Mouse (Mus musculus): ENCODE results near the gene Lgals3. TPM values are rescaled to one million over a fixed set of nuclear protein-coding genes. Genes with fewer than 3 reads are reported as not detected.
"Not testable (repeated sequence)": the region's sequence is repeated elsewhere in the genome, so short reads cannot be mapped to it uniquely, and the experiment has no call there.

The Lgals3 gene
- polyA plus RNA-seq (2015; fragmentation: Nextera tagmentation; extraction: Ambion mirVana), result 2.0 TPM in 2 replicates

GRCm38 (mm10) chr14:47367461-47367860 lies at the start of gene Lgals3:
Gene Lgals3 (plus strand): TSS chr14:47367751.
- peaks cover 13% of the 10 kb centered on the region for H3K27me3 ChIP-seq
- H3K4me2 ChIP-seq, result no peak within 1 kb of the TSS
- no peak within 1 kb of the TSS for H3K9ac ChIP-seq
- H3K4me3 ChIP-seq, result no peak within 1 kb of the TSS
- no peaks in the 10 kb centered on the region for H3K9me3 ChIP-seq
- H3K27ac ChIP-seq (replicated peaks), result 0 out of 2 replicates have a peak within 1 kb of the TSS, but pooled peaks have one; percentile 54
- ATAC-seq (ENCODE audit: low read depth), result peak; percentile 87
- no peaks in the 10 kb centered on the region for H3K36me3 ChIP-seq
- H3K4me1 ChIP-seq (replicated peaks), result peaks cover 22% of the 10 kb centered on the region
- WGBS, result 50% methylated on average over 9 of the region's 9 CpGs

DNA sequence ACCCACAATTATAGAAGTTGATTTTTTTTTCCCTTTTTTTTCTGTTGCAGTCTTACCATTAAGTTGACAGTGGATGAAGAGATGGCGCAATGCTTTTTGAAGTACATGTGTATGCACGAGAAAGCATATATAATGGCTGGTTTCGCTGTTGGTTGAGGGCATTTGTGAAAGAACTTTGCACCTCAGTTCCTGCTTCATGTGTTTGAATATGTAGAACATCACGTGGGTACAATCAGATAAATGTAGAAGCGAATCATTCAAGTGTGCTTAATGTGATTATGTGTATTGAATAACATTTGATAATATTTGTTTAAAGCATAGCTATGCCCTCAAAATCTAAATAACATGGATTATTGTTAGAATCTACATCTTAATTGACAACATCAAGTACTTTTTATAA lies 48.2 kb upstream of the Lgals3 start:
- H3K36me3 ChIP-seq, result peaks cover 50% of the 10 kb centered on the region
- no peaks in the 10 kb centered on the region for H3K27me3 ChIP-seq
- no peak overlapping the region for H3K27ac ChIP-seq (replicated peaks)
- H3K9ac ChIP-seq, result no peak overlapping the region
- H3K9me3 ChIP-seq, result no peaks in the 10 kb centered on the region
- no peak overlapping the region for H3K4me3 ChIP-seq
- ATAC-seq (ENCODE audit: low read depth), result no peak
- WGBS, result 97% methylated on average over 5 of the region's 5 CpGs
- no peaks in the 10 kb centered on the region for H3K4me1 ChIP-seq (replicated peaks)
- no peak overlapping the region for H3K4me2 ChIP-seq

- H3K4me1 ChIP-seq (replicated peaks); H3K27ac ChIP-seq (replicated peaks); H3K4me2 ChIP-seq; H3K4me3 ChIP-seq; H3K9ac ChIP-seq; H3K27me3 ChIP-seq; ATAC-seq (ENCODE audit: low read depth); H3K9me3 ChIP-seq: not testable (repeated sequence)
- peaks cover 45% of the 10 kb centered on the region for H3K36me3 ChIP-seq
- 93% methylated on average over 7 of the region's 8 CpGs for WGBS
Measured at GRCm38 (mm10) chr14:47321581-47321980, 46.0 kb upstream of the Lgals3 start.

DNA sequence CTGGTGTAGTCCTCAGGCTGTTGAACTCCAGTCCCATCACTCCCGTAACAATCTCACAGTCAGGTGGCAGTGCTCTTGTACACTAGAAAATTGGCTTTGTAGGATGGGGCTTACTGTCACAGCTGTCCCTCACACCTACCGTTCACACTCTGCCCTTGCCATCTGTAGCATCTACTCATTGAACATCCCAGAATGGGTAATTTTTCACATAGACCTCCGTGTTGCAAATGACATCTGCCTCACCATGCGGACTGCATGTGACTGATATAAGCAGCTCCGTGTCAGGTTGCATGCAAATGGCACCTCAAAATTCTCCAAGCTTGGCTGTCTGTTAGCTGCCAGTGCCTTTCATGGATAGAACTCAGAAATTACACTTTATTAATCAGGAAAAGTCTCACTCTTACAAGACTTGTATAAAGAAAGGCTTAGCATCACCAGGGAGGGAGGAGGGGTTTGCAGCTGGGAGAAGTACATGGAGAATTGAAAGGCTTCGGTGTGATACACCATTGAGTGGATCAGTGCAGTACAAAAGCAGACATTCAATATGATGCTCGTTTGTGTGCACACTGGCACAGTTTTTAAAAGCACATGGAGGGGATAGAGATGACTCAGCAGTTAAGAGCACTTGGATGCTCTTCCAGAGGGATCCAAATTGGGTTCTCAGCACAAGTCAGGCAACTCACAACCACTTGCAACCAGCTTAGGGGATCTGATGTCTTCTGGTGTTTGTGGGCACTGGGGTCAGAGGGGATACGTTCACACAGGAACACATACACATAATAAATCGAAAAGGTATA lies 41.4 kb upstream of the Lgals3 start:
- H3K36me3 ChIP-seq, result peaks cover 22% of the 10 kb centered on the region
- WGBS, result 87% methylated on average over 9 of the region's 9 CpGs
- no peak overlapping the region for H3K4me3 ChIP-seq
- H3K27ac ChIP-seq (replicated peaks), result no peak overlapping the region
- ATAC-seq (ENCODE audit: low read depth), result no peak
- H3K27me3 ChIP-seq, result no peaks in the 10 kb centered on the region
- no peaks in the 10 kb centered on the region for H3K9me3 ChIP-seq
- no peak overlapping the region for H3K9ac ChIP-seq
- H3K4me1 ChIP-seq (replicated peaks), result no peaks in the 10 kb centered on the region
- H3K4me2 ChIP-seq, result no peak overlapping the region

GRCm38 (mm10) chr14:47327347-47327746 lies 40.2 kb upstream of the Lgals3 start:
- no peak overlapping the region for H3K4me2 ChIP-seq
- WGBS, result 95% methylated on average over 5 of the region's 5 CpGs
- H3K27ac ChIP-seq (replicated peaks), result no peak overlapping the region
- no peak for ATAC-seq (ENCODE audit: low read depth)
- H3K36me3 ChIP-seq, result peaks cover 19% of the 10 kb centered on the region
- no peak overlapping the region for H3K4me3 ChIP-seq
- no peaks in the 10 kb centered on the region for H3K27me3 ChIP-seq
- H3K4me1 ChIP-seq (replicated peaks), result no peaks in the 10 kb centered on the region
- H3K9me3 ChIP-seq, result no peaks in the 10 kb centered on the region
- H3K9ac ChIP-seq, result no peak overlapping the region

GRCm38 (mm10) chr14:47331920-47332319 lies 35.6 kb upstream of the Lgals3 start:
- Histone ChIP-seq H3K4me1 (replicated peaks) (no peaks in the 10 kb centered on the region), H3K9ac (no peak overlapping the region), H3K27me3 (no peaks in the 10 kb centered on the region), H3K4me2 (no peak overlapping the region), H3K27ac (replicated peaks) (no peak overlapping the region), H3K4me3 (no peak overlapping the region), H3K36me3 (no peaks in the 10 kb centered on the region), H3K9me3 (no peaks in the 10 kb centered on the region)
- no peak for ATAC-seq (ENCODE audit: low read depth)
- WGBS, result 67% methylated on average over 5 of the region's 5 CpGs

- no peak for ATAC-seq (ENCODE audit: low read depth)
- Histone ChIP-seq H3K27ac (replicated peaks) (no peak overlapping the region), H3K27me3 (no peaks in the 10 kb centered on the region), H3K36me3 (no peaks in the 10 kb centered on the region), H3K4me1 (replicated peaks) (no peaks in the 10 kb centered on the region), H3K9me3 (no peaks in the 10 kb centered on the region), H3K9ac (no peak overlapping the region), H3K4me3 (no peak overlapping the region), H3K4me2 (no peak overlapping the region)
- 84% methylated on average over 4 of the region's 4 CpGs for WGBS
Measured at GRCm38 (mm10) chr14:47334819-47335218, 32.7 kb upstream of the Lgals3 start.

- peak; percentile 72; the same call in 1 of the 2 replicates for ATAC-seq (ENCODE audit: low read depth)
- Histone ChIP-seq H3K9me3 (no peaks in the 10 kb centered on the region), H3K9ac (no peak overlapping the region), H3K4me2 (no peak overlapping the region), H3K4me1 (replicated peaks) (no peaks in the 10 kb centered on the region), H3K4me3 (no peak overlapping the region), H3K36me3 (no peaks in the 10 kb centered on the region), H3K27me3 (no peaks in the 10 kb centered on the region), H3K27ac (replicated peaks) (no peak overlapping the region)
- WGBS, result 70% methylated on average over 3 of the region's 3 CpGs
Measured at GRCm38 (mm10) chr14:47335300-47335699, 32.3 kb upstream of the Lgals3 start.

GRCm38 (mm10) chr14:47340231-47340925 lies 27.2 kb upstream of the Lgals3 start:
- no peaks in the 10 kb centered on the region for H3K9me3 ChIP-seq
- H3K9ac ChIP-seq, result no peak overlapping the region
- WGBS, result 89% methylated on average over 10 of the region's 10 CpGs
- no peak overlapping the region for H3K4me2 ChIP-seq
- H3K27ac ChIP-seq (replicated peaks), result no peak overlapping the region
- H3K4me3 ChIP-seq, result no peak overlapping the region
- no peaks in the 10 kb centered on the region for H3K4me1 ChIP-seq (replicated peaks)
- ATAC-seq (ENCODE audit: low read depth), result no peak
- no peaks in the 10 kb centered on the region for H3K36me3 ChIP-seq
- H3K27me3 ChIP-seq, result no peaks in the 10 kb centered on the region

DNA sequence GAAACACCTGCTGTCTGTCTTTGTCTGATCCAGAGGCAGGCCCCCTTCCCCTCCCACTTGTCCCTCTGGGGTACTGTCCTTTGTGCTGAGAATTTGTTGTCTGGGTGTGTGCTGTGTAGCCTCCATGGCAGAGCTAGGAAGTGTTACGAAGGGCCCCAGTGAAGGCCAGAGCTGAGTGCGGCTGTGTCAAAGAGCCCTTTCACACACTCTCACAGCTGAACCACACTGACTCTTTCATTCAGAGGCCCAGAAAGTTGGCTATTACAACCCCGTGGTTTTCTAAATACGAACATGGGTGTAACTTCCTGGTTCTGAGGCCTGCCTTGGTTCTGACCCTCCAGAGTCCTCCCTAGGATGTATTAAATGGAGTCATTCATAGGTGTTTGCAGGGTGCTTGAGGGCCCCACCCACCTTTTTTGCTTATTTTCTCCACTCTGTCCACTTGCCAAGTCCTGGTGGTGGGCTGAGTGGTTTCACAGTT lies 25.7 kb upstream of the Lgals3 start:
- Histone ChIP-seq H3K4me2 (no peak overlapping the region), H3K4me3 (no peak overlapping the region), H3K36me3 (no peaks in the 10 kb centered on the region), H3K9me3 (no peaks in the 10 kb centered on the region), H3K4me1 (replicated peaks) (no peaks in the 10 kb centered on the region), H3K27me3 (no peaks in the 10 kb centered on the region), H3K9ac (no peak overlapping the region), H3K27ac (replicated peaks) (no peak overlapping the region)
- peak; percentile 72 for ATAC-seq (ENCODE audit: low read depth)
- WGBS, result 48% methylated on average over 4 of the region's 4 CpGs

DNA sequence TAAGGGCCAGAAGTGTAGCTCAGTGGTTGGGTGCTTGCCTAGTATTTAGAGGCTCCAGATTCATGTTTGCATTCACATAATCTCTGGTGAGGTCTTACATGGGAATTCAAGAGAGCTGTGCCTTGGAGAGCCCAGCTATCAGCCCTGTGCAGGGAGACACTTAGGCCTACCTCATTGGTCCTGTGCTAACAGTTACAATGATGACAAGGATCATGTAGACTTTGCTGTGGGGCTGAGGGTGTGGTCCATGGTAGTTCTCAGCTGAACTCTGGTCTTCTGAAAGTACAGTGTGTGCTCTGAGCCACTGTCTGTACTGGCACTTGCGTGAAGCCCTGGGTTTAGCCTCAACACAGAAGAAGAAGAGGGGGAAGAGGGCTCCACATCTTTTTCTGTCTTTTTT lies 20.8 kb upstream of the Lgals3 start:
- Histone ChIP-seq H3K9me3 (no peaks in the 10 kb centered on the region), H3K4me2 (no peak overlapping the region), H3K4me3 (no peak overlapping the region), H3K27ac (replicated peaks) (no peak overlapping the region), H3K4me1 (replicated peaks) (no peaks in the 10 kb centered on the region), H3K27me3 (no peaks in the 10 kb centered on the region), H3K9ac (no peak overlapping the region), H3K36me3 (no peaks in the 10 kb centered on the region)
- 86% methylated on average over 1 of the region's 1 CpGs for WGBS
- no peak for ATAC-seq (ENCODE audit: low read depth)

DNA sequence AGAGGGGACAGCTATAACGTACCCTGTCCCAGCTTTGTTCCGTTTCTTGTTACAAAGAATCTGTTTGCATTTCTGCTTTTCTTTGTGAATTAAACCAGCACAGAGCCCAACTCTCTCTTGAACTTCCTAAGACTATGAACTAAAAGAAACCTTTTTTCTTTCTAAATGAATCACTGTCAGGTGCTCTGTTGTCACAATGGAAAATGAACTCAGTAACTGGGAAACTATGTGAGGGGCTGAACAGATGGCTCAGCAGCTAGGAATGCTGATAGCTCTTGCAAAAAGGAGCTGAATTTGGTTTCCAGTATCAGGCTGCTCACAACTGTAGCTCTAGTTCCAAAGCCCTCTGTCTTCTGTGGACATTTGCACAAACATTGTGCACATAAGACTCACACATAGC lies 16.6 kb upstream of the Lgals3 start:
- Histone ChIP-seq H3K9me3 (no peaks in the 10 kb centered on the region), H3K36me3 (no peaks in the 10 kb centered on the region), H3K4me1 (replicated peaks) (no peaks in the 10 kb centered on the region), H3K4me3 (no peak overlapping the region), H3K9ac (no peak overlapping the region), H3K4me2 (no peak overlapping the region), H3K27ac (replicated peaks) (no peak overlapping the region), H3K27me3 (no peaks in the 10 kb centered on the region)
- 76% methylated on average over 2 of the region's 2 CpGs for WGBS
- ATAC-seq (ENCODE audit: low read depth), result no peak
